Mouse (Mus musculus) stomach, embryonic 14.5 days (tissue): Measurements from ENCODE around the gene Gm3424. TPM values are rescaled to one million over a fixed set of nuclear protein-coding genes. Genes with fewer than 3 reads are reported as not detected.
"Not testable (repeated sequence)": the region's sequence is repeated elsewhere in the genome, so short reads cannot be mapped to it uniquely, and the experiment has no call there.

Source experiments
- ATAC-seq: fragments of 200-750 bp; cut with Nextera tagmentation; 2 replicates; pipeline ENCODE4 v1.8.0; 2017; ENCODE audit warnings: low read depth, moderate TSS enrichment; ENCODE audit not compliant: insufficient number of reproducible peaks, insufficient read depth, low FRiP score
- H3K27ac ChIP-seq: fragments of 300-500 bp; sonication (generic); 2 replicates; pipeline ENCODE4 v1.5.1; 2014; ENCODE audit warnings: mild to moderate bottlenecking, low read length, moderate library complexity, mixed read lengths
- H3K27me3 ChIP-seq: fragments of 300-500 bp; sonication (generic); 2 replicates; pipeline ENCODE4 v1.6.1; 2014; ENCODE audit warnings: low read length, control low read depth, mixed read lengths; ENCODE audit not compliant: control insufficient read depth, insufficient read depth
- H3K36me3 ChIP-seq: fragments of 300-500 bp; sonication (generic); 2 replicates; pipeline ENCODE4 v1.6.1; 2014; ENCODE audit warnings: mild to moderate bottlenecking, control low read depth, low read length, moderate library complexity, mixed read lengths; ENCODE audit not compliant: control insufficient read depth, insufficient read depth
- H3K4me1 ChIP-seq: fragments of 300-500 bp; sonication (generic); 2 replicates; pipeline ENCODE4 v1.6.1; 2014; ENCODE audit warnings: low read length, control low read depth, mixed read lengths; ENCODE audit not compliant: control insufficient read depth, insufficient read depth
- H3K4me2 ChIP-seq: fragments of 300-500 bp; sonication (generic); replicated peaks from 2 replicates; pipeline ENCODE4 v1.6.1; 2014; ENCODE audit warnings: low read depth, low read length, control low read depth
- H3K4me3 ChIP-seq: fragments of 300-500 bp; sonication (generic); 2 replicates; pipeline ENCODE4 v1.5.1; 2014; ENCODE audit warnings: low read depth, low read length, control low read depth
- H3K9ac ChIP-seq: fragments of 300-500 bp; sonication (generic); replicated peaks from 2 replicates; pipeline ENCODE4 v1.6.1; 2014; ENCODE audit warnings: low read depth, mild to moderate bottlenecking, control low read depth, low read length, moderate library complexity, mixed read lengths
- H3K9me3 ChIP-seq: fragments of 300-500 bp; sonication (generic); 2 replicates; pipeline ENCODE4 v1.6.1; 2016; ENCODE audit warnings: low read depth, low read length, control low read depth; ENCODE audit not compliant: control insufficient read depth
- WGBS: fragments of 180-500 bp; shearing (Covaris S2); extraction: QIAGEN DNeasy Blood & Tissue Kit; methylation state at CpG from one replicate; pipeline ENCODE4 v1.1.7; 2014; 5-methylcytosine and 5-hydroxymethylcytosine counted together
- polyA plus RNA-seq: library from polyadenylated mRNA; unstranded; fragments of >200 nt; fragmentation: Nextera tagmentation; extraction: Ambion mirVana; gene quantifications from 2 replicates; pipeline ENCODE4 v1.2.1, GENCODE M21; 2014

The Gm3424 gene
- not detected in 2 replicates for polyA plus RNA-seq

DNA sequence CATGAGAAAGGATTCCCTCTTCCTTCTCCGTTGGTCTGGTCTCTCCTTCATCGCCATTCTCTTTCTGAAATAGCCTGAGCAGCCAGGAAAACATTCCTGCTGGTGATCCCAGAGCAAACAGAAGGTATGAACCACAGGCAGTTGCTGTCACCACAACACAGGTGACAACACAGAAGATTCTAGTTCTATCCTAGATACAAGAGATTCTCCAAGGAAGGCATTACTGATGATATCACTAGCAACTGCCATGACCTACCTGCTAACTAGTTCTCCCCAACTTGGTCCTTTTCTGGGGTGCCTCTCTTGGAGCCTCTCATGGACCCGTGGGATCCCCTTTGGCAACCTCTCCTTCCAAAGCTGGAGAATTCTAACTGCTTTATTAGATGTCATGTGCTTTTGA is at the start of gene Gm3424:
TSS of gene Gm3424 (minus strand) at position 101 of the 400 bp plus-strand sequence.
- not testable (repeated sequence) for H3K36me3 ChIP-seq, H3K9ac ChIP-seq, H3K27ac ChIP-seq, H3K4me2 ChIP-seq, H3K9me3 ChIP-seq, H3K4me3 ChIP-seq, H3K4me1 ChIP-seq, ATAC-seq, H3K27me3 ChIP-seq
- no CpG with 5 or more reads among the region's 3 CpGs for WGBS

DNA sequence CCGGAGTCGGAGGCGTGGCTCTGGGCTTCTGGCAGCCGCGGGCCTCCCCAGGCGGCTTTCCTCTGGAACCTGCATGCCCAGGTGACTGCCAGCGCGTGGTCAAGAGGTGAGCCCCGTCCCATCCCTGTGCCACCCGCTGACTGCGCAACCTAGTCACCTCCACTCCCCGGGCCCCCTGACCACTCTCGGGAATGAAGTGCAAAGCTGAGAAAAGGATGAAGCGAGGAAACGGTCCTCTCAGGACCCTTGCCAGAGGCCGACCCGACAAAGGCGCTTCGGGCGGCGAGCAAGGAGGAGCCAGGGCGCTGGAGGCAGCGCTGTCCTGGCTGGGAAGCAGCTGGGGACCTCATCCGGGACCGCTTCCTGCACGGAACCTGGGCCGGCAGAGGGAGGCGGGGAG is 49.7 kb upstream of the Gm3424 start:
- WGBS = 1% methylated on average over 21 of the region's 28 CpGs
- not testable (repeated sequence) for H3K4me1 ChIP-seq, H3K9me3 ChIP-seq, H3K9ac ChIP-seq, ATAC-seq, H3K27me3 ChIP-seq, H3K27ac ChIP-seq, H3K36me3 ChIP-seq
- Histone ChIP-seq H3K4me2 (peak overlapping the region; percentile 46), H3K4me3 (peak overlapping the region; percentile 25)

DNA sequence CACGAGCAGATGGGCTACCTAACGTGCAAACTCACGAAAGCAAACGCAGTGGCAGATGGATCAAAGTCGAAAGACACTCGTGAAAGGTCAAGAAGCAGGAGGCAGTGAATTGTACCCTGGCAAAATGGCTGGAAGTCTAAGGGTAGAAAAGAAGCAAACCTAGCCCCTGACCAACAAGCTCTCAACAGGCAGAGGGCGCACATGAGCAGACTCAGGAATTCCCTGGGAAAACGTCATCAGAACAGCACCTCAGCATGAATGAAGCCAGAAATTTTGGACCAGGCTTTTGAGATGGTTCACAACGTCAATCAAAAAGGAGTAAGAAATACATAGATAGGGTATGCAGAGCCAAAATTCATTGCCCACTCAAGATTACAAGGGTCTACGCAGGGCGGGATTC is 49.0 kb upstream of the Gm3424 start:
- 9% methylated on average over 5 of the region's 11 CpGs for WGBS
- not testable (repeated sequence) for H3K4me2 ChIP-seq, H3K4me3 ChIP-seq, H3K9ac ChIP-seq, ATAC-seq, H3K4me1 ChIP-seq, H3K9me3 ChIP-seq, H3K27ac ChIP-seq, H3K27me3 ChIP-seq, H3K36me3 ChIP-seq

DNA sequence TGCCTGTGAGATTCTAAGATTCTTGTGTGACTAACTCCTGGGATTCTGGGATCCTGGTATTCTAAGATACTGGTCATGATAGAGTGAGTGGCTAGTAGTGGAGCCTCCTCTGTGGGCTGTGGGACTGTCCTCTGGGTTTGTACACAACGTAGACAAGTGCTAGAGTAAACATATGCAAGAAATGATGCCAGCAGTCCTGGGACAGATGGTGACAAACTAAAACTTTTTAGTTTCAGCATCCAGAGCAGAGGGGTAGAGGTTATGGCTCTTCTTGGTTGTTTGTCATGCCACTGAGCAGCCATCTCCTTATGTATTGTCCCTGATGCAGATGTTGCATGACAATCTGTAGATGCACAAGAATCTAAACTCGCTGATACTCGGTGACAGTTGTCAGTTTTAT is 25.8 kb upstream of the Gm3424 start:
- H3K9me3 ChIP-seq, H3K27me3 ChIP-seq, H3K36me3 ChIP-seq, H3K4me3 ChIP-seq, H3K4me2 ChIP-seq, H3K27ac ChIP-seq, H3K9ac ChIP-seq, ATAC-seq, H3K4me1 ChIP-seq: not testable (repeated sequence)
- 74% methylated on average over 3 of the region's 3 CpGs for WGBS

DNA sequence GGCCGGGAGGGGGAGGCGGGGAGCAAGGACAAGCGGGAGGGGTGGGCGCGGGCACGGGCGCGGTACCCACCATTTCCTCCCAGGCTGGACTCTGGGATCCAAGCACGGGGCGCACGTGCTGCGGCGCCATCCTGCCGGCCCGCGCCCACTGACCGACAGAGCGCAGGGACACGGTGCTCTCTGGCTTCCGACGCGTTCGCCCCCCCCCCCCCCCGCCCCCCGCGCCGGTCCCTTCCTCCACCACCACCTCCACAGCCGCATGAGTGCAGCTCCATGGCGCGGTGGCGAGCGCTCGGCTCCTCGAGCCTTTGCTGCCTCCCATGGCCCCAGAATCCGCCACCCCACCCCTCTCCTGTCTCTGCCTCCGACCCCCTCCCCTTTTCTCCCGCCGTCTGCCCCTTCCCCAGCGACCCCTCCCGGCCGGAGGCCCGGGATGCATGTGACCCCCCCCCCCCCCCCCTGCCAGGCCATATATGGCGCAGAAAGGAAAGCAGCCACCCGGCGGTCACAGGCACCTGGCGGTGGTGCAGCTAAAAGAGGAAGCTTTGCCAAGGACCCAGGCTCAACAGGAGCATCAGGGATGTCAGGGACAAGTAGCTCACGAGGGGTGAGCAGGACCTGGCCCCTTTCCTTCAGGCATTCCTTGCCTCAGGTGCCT is 17.3 kb downstream of the Gm3424 start:
- H3K4me3 ChIP-seq, H3K27ac ChIP-seq: not testable (repeated sequence)

DNA sequence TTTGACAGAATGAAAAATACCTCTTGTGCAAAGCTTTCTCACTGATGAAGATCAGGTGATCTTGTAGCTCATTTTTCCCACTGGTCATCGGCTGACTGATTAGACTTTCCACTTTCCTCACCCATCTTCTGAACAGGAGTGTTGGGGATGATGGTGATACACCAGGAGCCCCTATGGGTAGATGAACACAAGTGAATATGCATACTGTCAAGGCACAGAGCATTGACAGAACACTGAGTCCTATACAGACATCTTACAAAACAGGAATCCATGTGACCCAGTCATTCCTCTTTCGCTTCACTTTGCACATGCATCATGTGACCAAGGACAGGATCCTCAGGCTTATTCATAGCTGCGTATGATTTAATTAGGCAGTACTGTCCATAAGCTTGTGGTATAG is 22.2 kb downstream of the Gm3424 start, which contains the start of gene Gm3383:
TSS of gene Gm3383 (minus strand) at position 101 of the 400 bp plus-strand sequence.
- no CpG with 5 or more reads among the region's 3 CpGs for WGBS
- not testable (repeated sequence) for H3K36me3 ChIP-seq, H3K9ac ChIP-seq, H3K27me3 ChIP-seq, H3K9me3 ChIP-seq, H3K4me2 ChIP-seq, H3K4me3 ChIP-seq, H3K4me1 ChIP-seq, H3K27ac ChIP-seq, ATAC-seq

More for the DNA sequence above, 17.3 kb downstream of the Gm3424 start:
- H3K9me3 ChIP-seq, H3K27me3 ChIP-seq, H3K4me2 ChIP-seq, ATAC-seq, H3K9ac ChIP-seq, H3K36me3 ChIP-seq, H3K4me1 ChIP-seq: not testable (repeated sequence)
- WGBS = no CpG with 5 or more reads among the region's 47 CpGs

Other genes with a start within 250 kb of the Gm3424 start
- not detected in 2 replicates for gene Gm8265, start 197.3 kb downstream of the Gm3424 start, polyA plus RNA-seq
- gene Gm9603, start 142.9 kb downstream of the Gm3424 start, polyA plus RNA-seq = not detected in 2 replicates
- gene Gm3373, start 88.8 kb downstream of the Gm3424 start, polyA plus RNA-seq = 1.1 TPM in 1 of 2 replicates, not detected in the other
- gene Gm3383, start 22.3 kb downstream of the Gm3424 start, polyA plus RNA-seq = 2.1 and 3.5 TPM in 2 replicates
- gene Gm8237, start 50.1 kb upstream of the Gm3424 start, polyA plus RNA-seq = 0.67 and 0.95 TPM in 2 replicates
- gene Gm3248, start 131.4 kb upstream of the Gm3424 start, polyA plus RNA-seq = 0.91 and 1.1 TPM in 2 replicates
- gene Gm3453, start 148.8 kb upstream of the Gm3424 start, polyA plus RNA-seq = not detected in 2 replicates
- not detected in 2 replicates for gene Gm6337, start 227.9 kb upstream of the Gm3424 start, polyA plus RNA-seq